Mouse (Mus musculus) thymus, postnatal 36 days (tissue): ENCODE measurements around the gene Pdk1.
"Not testable (repeated sequence)": the region's sequence is repeated elsewhere in the genome, so short reads cannot be mapped to it uniquely, and the experiment has no call there.

Experiments used
- DNase-seq, 2 experiments: peaks; one replicate each; pipeline ENCODE4 v3.0.0; 2022; ENCODE audit warnings: mixed read lengths in 2 of 2

The Pdk1 gene

GRCm38 (mm10) chr2:71874836-71875235, 1.8 kb downstream of the Pdk1 start:
- no peak for DNase-seq

GRCm38 (mm10) chr2:71877865-71878264, 4.8 kb downstream of the Pdk1 start:
- no peak for DNase-seq

GRCm38 (mm10) chr2:71878441-71878840, 5.4 kb downstream of the Pdk1 start:
- DNase-seq, result no peak

- no peak for DNase-seq
These were observed 5.9 kb downstream of the Pdk1 start for GRCm38 (mm10) chr2:71878943-71879342.

GRCm38 (mm10) chr2:71882914-71883651, 10.1 kb downstream of the Pdk1 start:
- DNase-seq, result no peak

GRCm38 (mm10) chr2:71887269-71887668, 14.2 kb downstream of the Pdk1 start:
- DNase-seq, result no peak

GRCm38 (mm10) chr2:71888437-71888836, 15.4 kb downstream of the Pdk1 start:
- no peak for DNase-seq

GRCm38 (mm10) chr2:71891536-71891935, 18.5 kb downstream of the Pdk1 start:
- DNase-seq, result no peak

- no peak for DNase-seq
These were observed 19.8 kb downstream of the Pdk1 start for GRCm38 (mm10) chr2:71892741-71893349.

GRCm38 (mm10) chr2:71895596-71896286, 22.7 kb downstream of the Pdk1 start:
- no peak for DNase-seq

GRCm38 (mm10) chr2:71897420-71897819, 24.4 kb downstream of the Pdk1 start:
- no peak for DNase-seq

- no peak for DNase-seq
These were observed 25.4 kb downstream of the Pdk1 start for GRCm38 (mm10) chr2:71898335-71898856.

GRCm38 (mm10) chr2:71899886-71900285, 26.9 kb downstream of the Pdk1 start:
- no peak for DNase-seq

GRCm38 (mm10) chr2:71905154-71905553, 32.1 kb downstream of the Pdk1 start:
- no peak for DNase-seq

- not testable (repeated sequence) for DNase-seq
These were observed 33.3 kb downstream of the Pdk1 start for GRCm38 (mm10) chr2:71906356-71906755.

- no peak for DNase-seq
These were observed 40.9 kb downstream of the Pdk1 start for GRCm38 (mm10) chr2:71913911-71914310.

GRCm38 (mm10) chr2:71919227-71919647, 46.2 kb downstream of the Pdk1 start:
- no peak for DNase-seq

GRCm38 (mm10) chr2:71924931-71925330, 51.9 kb downstream of the Pdk1 start:
- DNase-seq, result not testable (repeated sequence)

GRCm38 (mm10) chr2:71934046-71934445, 61.0 kb downstream of the Pdk1 start:
- no peak for DNase-seq

GRCm38 (mm10) chr2:71936711-71937110, 63.7 kb downstream of the Pdk1 start:
- no peak for DNase-seq

GRCm38 (mm10) chr2:71937649-71938308, 64.8 kb downstream of the Pdk1 start:
- DNase-seq, result no peak

- DNase-seq, result no peak
These were observed 65.8 kb downstream of the Pdk1 start for GRCm38 (mm10) chr2:71938716-71939393.
